Mouse (Mus musculus): Measurements from ENCODE around the gene Camk1d. TPM values are rescaled to one million over a fixed set of nuclear protein-coding genes. Genes with fewer than 3 reads are reported as not detected.

Camk1d gene
- total and polyA plus RNA-seq, 2 experiments from 2014 or later = 7.2 to 16.6 TPM

- Histone ChIP-seq H3K27ac (no peak overlapping the region), H3K4me1 (ENCODE audit: insufficient read depth, low read length) (no peaks in the 10 kb centered on the region), H3K4me3 (ENCODE audit: low read length) (no peak overlapping the region), H3K27me3 (ENCODE audit: insufficient read depth, low read length) (no peaks in the 10 kb centered on the region), H3K36me3 (ENCODE audit: insufficient read depth, low read length) (no peaks in the 10 kb centered on the region), H3K4me2 (ENCODE audit: low read depth, low read length) (no peak overlapping the region), H3K9ac (replicated peaks; ENCODE audit: low read length) (no peak overlapping the region), H3K9me3 (ENCODE audit: low read length) (no peaks in the 10 kb centered on the region)
- DNase-seq (ENCODE audit: low spot score) = no peak
- no peak for ATAC-seq
- 74% methylated on average over 16 of the region's 16 CpGs for WGBS
- TF ChIP-seq CTCF (IDR thresholded peaks at IDR 0.05; ENCODE audit: low read depth) = no peak
Observed at GRCm38 (mm10) chr2:5435587-5436253, 278.6 kb downstream of the Camk1d start.

DNA sequence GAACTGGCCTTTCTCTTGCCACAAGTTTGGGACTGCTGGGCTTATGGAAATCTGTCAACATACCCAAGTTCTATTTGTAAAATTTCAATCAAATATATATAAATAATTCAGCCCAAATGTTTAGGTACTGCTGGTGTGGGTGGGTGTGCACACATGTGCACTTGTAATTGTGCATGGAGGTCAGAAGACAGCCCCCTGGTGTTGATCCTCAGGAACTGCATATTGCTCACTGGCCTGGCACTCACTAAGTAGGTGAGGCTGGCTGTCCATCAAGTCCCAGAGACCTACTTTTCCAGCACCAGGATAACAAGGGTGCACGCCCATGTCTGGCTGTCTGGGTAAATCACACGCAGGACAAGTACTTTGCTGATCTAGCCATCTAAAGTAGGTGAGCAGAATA is 283.0 kb downstream of the Camk1d start:
- peak; percentile 47 for DNase-seq (ENCODE audit: low spot score)
- H3K4me1 ChIP-seq (ENCODE audit: insufficient read depth, low read length) = peaks cover 9% of the 10 kb centered on the region
- no peak overlapping the region for H3K4me3 ChIP-seq (ENCODE audit: low read length)
- peak; percentile 71 for TF ChIP-seq CTCF (IDR thresholded peaks at IDR 0.05; ENCODE audit: low read depth)
- no peak for ATAC-seq
- H3K36me3 ChIP-seq (ENCODE audit: insufficient read depth, low read length) = no peaks in the 10 kb centered on the region
- H3K27me3 ChIP-seq (ENCODE audit: insufficient read depth, low read length) = no peaks in the 10 kb centered on the region
- H3K27ac ChIP-seq = no peak overlapping the region
- H3K4me2 ChIP-seq (ENCODE audit: low read depth, low read length) = no peak overlapping the region
- H3K9ac ChIP-seq (replicated peaks; ENCODE audit: low read length) = no peak overlapping the region
- no peaks in the 10 kb centered on the region for H3K9me3 ChIP-seq (ENCODE audit: low read length)
- 61% methylated on average over 2 of the region's 2 CpGs for WGBS

- Histone ChIP-seq H3K36me3 (ENCODE audit: insufficient read depth, low read length) (no peaks in the 10 kb centered on the region), H3K4me1 (ENCODE audit: insufficient read depth, low read length) (peaks cover 9% of the 10 kb centered on the region), H3K9me3 (ENCODE audit: low read length) (no peaks in the 10 kb centered on the region), H3K4me3 (ENCODE audit: low read length) (no peak overlapping the region), H3K27me3 (ENCODE audit: insufficient read depth, low read length) (no peaks in the 10 kb centered on the region), H3K27ac (no peak overlapping the region), H3K4me2 (ENCODE audit: low read depth, low read length) (no peak overlapping the region), H3K9ac (replicated peaks; ENCODE audit: low read length) (no peak overlapping the region)
- 31% methylated on average over 8 of the region's 8 CpGs for WGBS
- peak; percentile 66 for ATAC-seq
- DNase-seq (ENCODE audit: low spot score) = no peak
- no peak for TF ChIP-seq CTCF (IDR thresholded peaks at IDR 0.05; ENCODE audit: low read depth)
Observed at GRCm38 (mm10) chr2:5429921-5430320, 284.4 kb downstream of the Camk1d start.

DNA sequence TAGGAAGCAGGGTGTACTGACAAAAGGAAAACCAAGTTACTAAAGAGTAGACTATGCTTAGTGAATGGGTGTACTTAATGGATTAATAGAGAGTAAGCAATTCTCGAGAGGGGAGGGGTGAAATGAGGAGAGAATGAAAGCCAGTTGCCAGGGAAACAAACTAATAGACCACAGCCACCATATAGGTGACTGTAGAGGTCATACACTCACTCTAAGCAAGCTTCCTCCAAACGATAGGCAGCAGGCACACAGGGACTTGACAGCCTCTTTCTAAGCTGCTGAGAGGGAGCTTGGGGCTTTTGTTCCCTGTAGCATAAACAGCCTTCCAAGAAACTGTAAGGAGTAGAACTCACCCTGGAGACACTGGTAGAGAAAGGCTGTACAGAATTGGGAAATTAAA is 288.2 kb downstream of the Camk1d start:
- Histone ChIP-seq H3K4me2 (ENCODE audit: low read depth, low read length) (no peak overlapping the region), H3K27ac (peak overlapping the region; percentile 36; the same call in 1 of the 2 replicates), H3K9ac (replicated peaks; ENCODE audit: low read length) (no peak overlapping the region), H3K4me3 (ENCODE audit: low read length) (no peak overlapping the region), H3K27me3 (ENCODE audit: insufficient read depth, low read length) (no peaks in the 10 kb centered on the region), H3K36me3 (ENCODE audit: insufficient read depth, low read length) (no peaks in the 10 kb centered on the region), H3K4me1 (ENCODE audit: insufficient read depth, low read length) (peaks cover 9% of the 10 kb centered on the region), H3K9me3 (ENCODE audit: low read length) (no peaks in the 10 kb centered on the region)
- TF ChIP-seq CTCF (IDR thresholded peaks at IDR 0.05; ENCODE audit: low read depth) = no peak
- ATAC-seq (peak; percentile 48; the same call in 1 of the 2 replicates), DNase-seq (ENCODE audit: low spot score) (peak; percentile 30)
- WGBS = 12% methylated on average over 2 of the region's 2 CpGs

- no peak for ATAC-seq
- no peaks in the 10 kb centered on the region for H3K36me3 ChIP-seq (ENCODE audit: insufficient read depth, low read length)
- no peak overlapping the region for H3K4me2 ChIP-seq (ENCODE audit: low read depth, low read length)
- H3K4me1 ChIP-seq (ENCODE audit: insufficient read depth, low read length) = peaks cover 9% of the 10 kb centered on the region
- 72% methylated on average over 3 of the region's 3 CpGs for whole genome bisulfite sequencing
- no peak overlapping the region for H3K27ac ChIP-seq
- no peaks in the 10 kb centered on the region for H3K9me3 ChIP-seq (ENCODE audit: low read length)
- TF ChIP-seq CTCF (IDR thresholded peaks at IDR 0.05; ENCODE audit: low read depth) = no peak
- no peak for DNase-seq (ENCODE audit: low spot score)
- H3K4me3 ChIP-seq (ENCODE audit: low read length) = no peak overlapping the region
- H3K27me3 ChIP-seq (ENCODE audit: insufficient read depth, low read length) = no peaks in the 10 kb centered on the region
- no peak overlapping the region for H3K9ac ChIP-seq (replicated peaks; ENCODE audit: low read length)
Observed at GRCm38 (mm10) chr2:5425612-5426011, 288.7 kb downstream of the Camk1d start.

DNA sequence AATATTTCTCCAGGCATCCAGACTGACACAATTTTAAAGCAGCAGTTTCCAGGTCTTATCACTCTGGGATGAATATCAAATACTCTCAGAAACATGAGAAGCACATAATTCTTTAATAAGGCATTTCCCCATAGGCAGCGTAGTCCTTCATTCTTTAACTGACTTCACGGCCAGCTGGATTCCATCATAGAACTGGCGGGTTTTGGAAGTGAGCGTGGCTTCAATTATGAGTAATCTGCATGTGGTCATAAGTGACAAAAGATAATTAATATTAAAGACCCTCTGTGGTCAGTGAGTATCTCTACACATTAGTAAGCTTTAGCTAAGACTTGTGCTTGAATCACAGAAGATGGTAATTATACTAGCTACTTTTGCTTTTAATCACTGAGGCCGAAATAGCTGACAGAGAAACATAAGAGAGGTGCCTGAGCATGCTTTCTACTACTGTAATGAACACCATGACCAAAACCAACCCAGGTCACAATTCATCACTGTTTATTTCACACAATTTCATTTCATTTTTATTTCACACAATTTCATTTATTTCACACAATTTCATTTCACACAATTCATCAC is 293.6 kb downstream of the Camk1d start:
- Histone ChIP-seq H3K4me3 (ENCODE audit: low read length) (no peak overlapping the region), H3K36me3 (ENCODE audit: insufficient read depth, low read length) (no peaks in the 10 kb centered on the region), H3K4me2 (ENCODE audit: low read depth, low read length) (no peak overlapping the region), H3K27me3 (ENCODE audit: insufficient read depth, low read length) (no peaks in the 10 kb centered on the region), H3K9me3 (ENCODE audit: low read length) (no peaks in the 10 kb centered on the region), H3K9ac (replicated peaks; ENCODE audit: low read length) (no peak overlapping the region), H3K27ac (no peak overlapping the region), H3K4me1 (ENCODE audit: insufficient read depth, low read length) (no peaks in the 10 kb centered on the region)
- DNase-seq (ENCODE audit: low spot score) = peak; percentile 36
- no peak for TF ChIP-seq CTCF (IDR thresholded peaks at IDR 0.05; ENCODE audit: low read depth)
- no peak for ATAC-seq
- WGBS = 42% methylated on average over 5 of the region's 5 CpGs

- 89% methylated on average over 4 of the region's 4 CpGs for WGBS
Observed at GRCm38 (mm10) chr2:5418802-5419201, 295.5 kb downstream of the Camk1d start.

More at GRCm38 (mm10) chr2:5418802-5419201, 295.5 kb downstream of the Camk1d start:
- ATAC-seq (no peak), DNase-seq (ENCODE audit: low spot score) (no peak)
- no peaks in the 10 kb centered on the region for H3K4me1 ChIP-seq (ENCODE audit: insufficient read depth, low read length)
- no peak overlapping the region for H3K9ac ChIP-seq (replicated peaks; ENCODE audit: low read length)
- no peaks in the 10 kb centered on the region for H3K36me3 ChIP-seq (ENCODE audit: insufficient read depth, low read length)
- no peaks in the 10 kb centered on the region for H3K9me3 ChIP-seq (ENCODE audit: low read length)
- H3K4me2 ChIP-seq (ENCODE audit: low read depth, low read length) = no peak overlapping the region
- no peak overlapping the region for H3K27ac ChIP-seq
- no peak overlapping the region for H3K4me3 ChIP-seq (ENCODE audit: low read length)
- TF ChIP-seq CTCF (IDR thresholded peaks at IDR 0.05; ENCODE audit: low read depth) = no peak
- H3K27me3 ChIP-seq (ENCODE audit: insufficient read depth, low read length) = no peaks in the 10 kb centered on the region

Measured in hindbrain, postnatal 0 days (tissue).